Mouse (Mus musculus) testis, adult 2 months (tissue): ENCODE results near the gene Ndufb8. TPM values are rescaled to one million over a fixed set of nuclear protein-coding genes. Genes with fewer than 3 reads are reported as not detected.

Experiments
- H3K27ac ChIP-seq: fragments of 200-500 bp; 2 replicates; pipeline ENCODE4 v1.5.1; 2012; ENCODE audit warnings: low read depth, low read length; ENCODE audit not compliant: control insufficient read depth, insufficient read depth
- H3K27me3 ChIP-seq: fragments of 200-500 bp; 2 replicates; pipeline ENCODE4 v1.6.1; 2012; ENCODE audit warnings: mild to moderate bottlenecking, low read length, moderate library complexity; ENCODE audit not compliant: control insufficient read depth, insufficient read depth
- H3K36me3 ChIP-seq: fragments of 200-500 bp; 2 replicates; pipeline ENCODE4 v1.6.1; 2012; ENCODE audit warnings: mild to moderate bottlenecking, low read length; ENCODE audit not compliant: control insufficient read depth, insufficient read depth
- H3K4me1 ChIP-seq: fragments of 200-500 bp; 2 replicates; pipeline ENCODE4 v1.6.1; 2012; ENCODE audit warnings: low read length; ENCODE audit not compliant: control insufficient read depth, insufficient read depth
- H3K4me3 ChIP-seq: fragments of 200-500 bp; 2 replicates; pipeline ENCODE4 v1.5.1; 2012; ENCODE audit warnings: low read depth, mild to moderate bottlenecking, low read length, moderate library complexity, mixed read lengths; ENCODE audit not compliant: control insufficient read depth
- CTCF ChIP-seq: fragments of 200-500 bp; IDR thresholded peaks from 2 replicates; pipeline ENCODE4 v1.5.1; 2012; ENCODE audit warnings: low read depth, mild to moderate bottlenecking, inconsistent platforms, low read length, moderate library complexity; ENCODE audit not compliant: control insufficient read depth, insufficient read depth, insufficient replicate concordance
- POLR2A ChIP-seq: fragments of 200-500 bp; IDR thresholded peaks from 2 replicates; pipeline ENCODE4 v1.6.1; 2012; ENCODE audit warnings: low read depth, mild to moderate bottlenecking, inconsistent platforms, low read length, moderate library complexity; ENCODE audit not compliant: control insufficient read depth
- polyA plus RNA-seq: library from polyadenylated mRNA; depleted of rRNA; stranded (reverse); fragments of >200 nt; gene quantifications from 2 replicates; pipeline ENCODE4 v1.2.3, GENCODE M21; 2012

The Ndufb8 gene
- polyA plus RNA-seq, 1 experiment = 616 TPM

DNA sequence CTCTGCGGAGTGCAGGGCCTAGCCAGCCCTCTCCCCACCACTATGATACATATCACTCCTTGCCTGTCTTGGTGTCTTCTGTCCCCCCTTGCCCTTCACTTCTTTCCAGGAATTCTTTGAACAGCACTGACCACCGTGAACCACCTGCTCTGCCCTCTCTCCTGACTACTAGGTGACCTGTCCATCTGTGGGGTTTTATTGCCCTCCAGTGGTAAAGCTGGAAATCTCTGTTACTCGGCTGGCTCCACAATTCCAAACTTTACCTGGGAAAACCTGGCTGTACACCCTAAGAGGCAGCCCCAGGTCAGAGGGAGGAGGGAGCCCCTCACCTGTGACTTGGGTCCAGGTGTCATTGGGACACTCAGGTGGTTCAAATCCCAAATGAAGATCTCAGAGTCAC is 19.9 kb downstream of the Ndufb8 start:
- H3K27ac ChIP-seq = no peak overlapping the region
- no peaks in the 10 kb centered on the region for H3K36me3 ChIP-seq
- H3K27me3 ChIP-seq = no peaks in the 10 kb centered on the region
- H3K4me3 ChIP-seq = no peak overlapping the region
- H3K4me1 ChIP-seq = no peaks in the 10 kb centered on the region
- TF ChIP-seq POLR2A (no peak), CTCF (peak; percentile 14; the same call in 1 of the 2 replicates)

DNA sequence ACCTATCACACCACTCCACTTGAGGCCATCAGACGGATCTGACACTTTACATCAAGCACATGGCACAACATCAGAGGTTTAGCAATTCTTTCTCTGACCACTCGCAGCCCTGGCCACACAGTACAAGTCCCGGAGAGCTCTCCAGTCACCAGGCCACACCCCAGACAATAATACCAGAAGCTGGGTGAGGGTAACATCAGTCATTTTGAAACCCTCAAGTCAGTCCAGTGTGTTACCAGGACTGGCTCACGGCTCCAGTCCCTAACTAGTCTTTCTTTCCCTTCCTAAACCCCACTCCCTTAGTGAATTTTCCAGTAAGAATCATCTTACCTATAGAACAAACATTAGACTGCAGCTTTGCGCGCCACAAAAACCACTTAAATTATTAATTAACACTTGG is 25.2 kb downstream of the Ndufb8 start:
- Histone ChIP-seq H3K4me1 (no peaks in the 10 kb centered on the region), H3K27ac (no peak overlapping the region), H3K36me3 (no peaks in the 10 kb centered on the region), H3K27me3 (no peaks in the 10 kb centered on the region), H3K4me3 (no peak overlapping the region)
- TF ChIP-seq POLR2A = no peak
- TF ChIP-seq CTCF = no peak

DNA sequence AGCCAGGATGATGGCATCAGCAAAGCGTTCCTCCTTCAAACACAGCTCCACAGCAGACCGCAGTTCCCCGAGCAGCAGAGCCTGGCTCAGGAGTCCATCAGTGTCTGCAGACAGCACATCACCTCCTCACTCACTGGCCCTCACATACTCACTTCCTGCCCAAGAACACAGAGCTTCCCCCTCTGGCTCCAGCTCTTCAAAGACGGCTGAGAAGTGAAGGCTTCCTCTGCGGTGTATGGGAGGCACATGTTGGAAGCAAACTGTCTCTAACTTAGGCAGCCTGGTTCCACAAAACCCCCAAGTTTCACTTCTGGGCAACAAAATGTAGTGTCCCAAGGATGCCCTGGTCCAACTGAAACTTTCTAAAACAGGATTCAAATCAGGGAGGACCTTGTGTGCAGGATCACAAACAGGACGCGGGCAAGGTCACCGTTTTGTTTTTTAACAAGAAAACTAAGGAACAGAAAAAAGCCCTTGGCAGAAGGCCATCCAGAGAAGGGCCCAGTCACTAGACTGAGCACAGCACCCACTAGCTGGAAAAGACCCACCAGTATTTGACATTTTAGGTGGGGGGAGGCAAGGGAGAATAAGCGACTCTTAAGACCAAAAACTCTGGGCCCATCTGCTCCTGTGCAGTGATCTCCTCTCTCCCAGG is 29.6 kb downstream of the Ndufb8 start:
- H3K4me3 ChIP-seq = no peak overlapping the region
- H3K27me3 ChIP-seq = no peaks in the 10 kb centered on the region
- TF ChIP-seq CTCF (no peak), POLR2A (no peak)
- H3K27ac ChIP-seq = peak overlapping the region; percentile 23; the same call in 1 of the 2 replicates
- H3K36me3 ChIP-seq = no peaks in the 10 kb centered on the region
- H3K4me1 ChIP-seq = no peaks in the 10 kb centered on the region

DNA sequence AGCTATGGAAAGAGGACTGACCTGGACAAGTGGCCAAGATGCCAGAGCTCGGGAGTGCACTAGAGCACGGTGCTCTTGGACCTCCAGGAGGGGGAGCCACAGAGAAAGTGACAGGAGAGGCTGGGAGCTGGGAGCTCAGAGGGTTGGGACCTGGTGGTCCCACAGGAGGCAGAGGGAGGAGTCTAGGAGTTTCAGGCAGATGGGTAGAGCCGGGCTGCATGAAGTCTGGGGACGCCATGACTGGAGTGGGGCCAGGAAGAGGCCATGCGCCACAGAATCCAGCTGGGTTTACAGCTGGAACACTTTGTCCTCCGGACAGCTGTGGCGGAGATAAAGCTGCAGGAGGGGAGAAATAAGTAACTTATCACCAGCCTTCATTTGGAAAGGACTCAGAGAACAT is 36.1 kb downstream of the Ndufb8 start:
- Histone ChIP-seq H3K27me3 (no peaks in the 10 kb centered on the region), H3K4me1 (peaks cover 3% of the 10 kb centered on the region; the same call in 1 of the 2 replicates), H3K36me3 (no peaks in the 10 kb centered on the region), H3K27ac (no peak overlapping the region), H3K4me3 (no peak overlapping the region)
- no peak for TF ChIP-seq POLR2A
- TF ChIP-seq CTCF = no peak

DNA sequence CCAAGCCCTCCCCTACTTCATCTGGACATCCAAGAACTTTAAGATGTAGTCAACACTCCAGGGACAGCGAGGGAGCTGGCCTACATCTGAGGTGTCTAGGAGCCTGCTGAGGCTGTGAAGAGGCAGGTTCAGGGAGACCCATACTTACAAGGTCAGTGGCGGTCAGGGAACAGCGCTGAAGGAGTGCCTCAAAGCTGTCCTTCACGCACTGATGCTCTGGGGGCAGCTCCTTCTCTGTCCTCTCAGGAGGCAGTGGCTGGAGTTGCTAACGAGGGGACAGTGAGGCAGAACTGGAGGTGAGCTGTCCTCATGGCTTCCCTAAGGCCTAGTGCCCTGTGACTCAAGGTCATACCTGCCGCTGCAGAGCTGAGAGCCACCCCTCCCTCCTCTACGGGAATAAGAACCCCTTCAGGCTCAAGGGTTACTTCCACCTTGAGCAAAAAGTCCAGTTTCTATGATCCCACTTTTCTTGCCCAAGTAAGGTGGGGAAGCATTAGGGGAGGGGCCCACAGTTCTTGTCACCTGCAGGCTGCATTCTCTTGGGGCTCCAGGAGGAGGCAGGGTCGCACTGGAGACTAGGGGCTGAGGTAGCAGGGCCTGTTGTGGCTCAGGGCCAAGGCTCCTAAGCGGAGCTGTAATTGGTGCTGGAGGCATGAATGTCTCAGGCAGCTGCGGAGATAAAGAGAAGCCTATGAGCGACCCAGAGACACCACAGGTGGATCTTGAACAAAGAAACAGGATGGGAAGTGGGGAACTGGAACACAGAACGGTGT is 37.1 kb downstream of the Ndufb8 start:
- Histone ChIP-seq H3K36me3 (no peaks in the 10 kb centered on the region), H3K4me1 (peaks cover 3% of the 10 kb centered on the region; the same call in 1 of the 2 replicates), H3K27ac (no peak overlapping the region), H3K4me3 (no peak overlapping the region), H3K27me3 (no peaks in the 10 kb centered on the region)
- TF ChIP-seq POLR2A (no peak), CTCF (no peak)

DNA sequence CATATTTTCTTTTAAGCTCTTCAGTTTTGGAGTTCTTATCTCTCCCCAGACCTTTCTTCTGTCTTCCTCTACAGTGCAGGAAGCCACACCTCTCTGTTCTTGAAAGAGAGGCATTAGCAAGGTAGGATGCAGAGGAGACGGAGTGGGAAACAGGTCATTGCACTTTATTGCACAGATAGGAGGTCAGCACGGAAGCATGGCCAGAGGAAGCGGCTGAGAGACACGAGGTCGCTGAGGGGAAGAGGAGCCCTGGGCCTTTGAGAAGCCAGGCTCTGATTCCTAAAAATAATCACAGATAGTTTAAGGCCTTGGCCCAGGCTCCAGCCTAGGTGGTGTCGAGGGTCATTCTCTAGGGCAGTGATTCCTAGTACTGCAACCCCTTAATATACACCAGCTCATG is 39.5 kb downstream of the Ndufb8 start:
- TF ChIP-seq POLR2A (no peak), CTCF (no peak)
- Histone ChIP-seq H3K4me3 (no peak overlapping the region), H3K36me3 (no peaks in the 10 kb centered on the region), H3K27me3 (peaks cover 5% of the 10 kb centered on the region; the same call in 1 of the 2 replicates), H3K27ac (no peak overlapping the region), H3K4me1 (peaks cover 16% of the 10 kb centered on the region)
